Mouse (Mus musculus): ENCODE measurements around the gene Zgpat. TPM values are rescaled to one million over a fixed set of nuclear protein-coding genes. Genes with fewer than 3 reads are reported as not detected.

Zgpat gene
- polyA plus RNA-seq (2015; fragmentation: Illumina TruSeq; extraction: RNeasy Lipid Tissue Mini Kit (QIAGEN cat#74804); ENCODE audit: insufficient read depth, low read depth, low replicate concordance) = 10.8 TPM

DNA sequence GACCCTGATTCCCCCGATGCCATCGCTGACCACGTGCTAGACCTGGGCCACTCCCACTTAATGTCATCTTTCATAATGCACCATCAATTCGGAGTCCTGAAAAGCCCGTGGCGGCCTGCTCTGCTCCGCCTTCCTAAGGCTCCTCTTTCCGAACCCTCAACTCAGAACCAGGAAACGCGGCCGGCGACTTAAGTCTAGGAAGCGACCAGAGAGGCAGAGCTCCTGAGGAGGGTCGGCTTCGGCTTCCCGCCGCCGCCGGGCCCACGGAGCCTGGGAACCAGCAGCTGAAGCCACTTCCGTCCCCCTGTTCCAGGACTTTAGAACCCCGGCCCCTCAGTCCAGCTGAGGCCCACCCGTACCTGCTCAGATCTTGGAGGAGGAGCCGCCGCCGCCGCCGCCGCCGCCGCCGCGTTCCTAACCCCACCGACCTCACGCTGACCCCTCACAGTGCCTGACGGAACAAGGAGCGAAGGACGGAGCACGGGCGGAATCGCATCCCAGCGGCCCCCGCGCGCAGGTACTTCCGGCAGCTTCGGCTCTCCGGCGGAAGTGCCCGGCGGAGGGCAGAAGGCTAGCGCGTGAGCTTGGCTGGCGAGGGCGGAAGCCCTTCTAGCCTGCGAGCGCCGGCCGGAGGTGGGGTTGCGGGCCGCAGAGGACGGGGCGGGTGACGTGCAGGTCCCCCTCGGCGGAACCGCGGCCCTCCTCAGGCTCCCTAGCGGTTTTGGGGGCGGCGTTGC is at the start of gene Zgpat, which contains the start of gene Arfrp1:
Gene Zgpat (plus strand): TSS at position 69 of the 737 bp plus-strand sequence.
Gene Arfrp1 (minus strand): TSS at position 545 of the 737 bp plus-strand sequence.

GRCm38 (mm10) chr2:181319248-181320102 is 45.3 kb upstream of the Zgpat start, which contains the start of gene Rtel1:
TSS of gene Rtel1 (plus strand) at chr2:181319739.

DNA sequence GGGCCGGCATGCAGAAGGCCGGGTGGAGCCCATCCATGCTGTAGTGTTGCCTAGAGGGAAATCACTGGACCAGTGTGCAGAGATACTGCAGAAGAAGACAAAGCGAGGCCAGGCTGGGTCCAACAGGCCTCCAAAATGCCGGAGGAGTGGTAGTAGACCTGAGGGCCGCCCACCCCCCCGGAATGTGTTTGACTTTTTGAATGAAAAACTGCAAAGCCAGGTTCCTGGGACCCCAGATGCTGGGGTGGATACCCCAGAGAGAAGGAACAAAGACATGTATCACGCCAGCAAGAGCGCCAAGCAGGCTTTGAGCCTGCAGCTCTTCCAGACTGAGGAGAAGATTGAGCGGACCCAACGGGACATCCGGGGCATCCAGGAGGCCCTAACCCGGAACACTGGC is 15.1 kb downstream of the Zgpat start, which contains the start of gene Lime1:
Gene Lime1 (plus strand): TSS at position 301 of the 400 bp plus-strand sequence.

Other genes starting within 250 kb of the Zgpat start
- 0.20 TPM for gene Kcnq2, start 229.6 kb upstream of the Zgpat start, polyA plus RNA-seq (2015; fragmentation: Illumina TruSeq; extraction: RNeasy Lipid Tissue Mini Kit (QIAGEN cat#74804); ENCODE audit: insufficient read depth, low read depth, low replicate concordance)
- gene Eef1a2, start 207.9 kb upstream of the Zgpat start, polyA plus RNA-seq (2015; fragmentation: Illumina TruSeq; extraction: RNeasy Lipid Tissue Mini Kit (QIAGEN cat#74804); ENCODE audit: insufficient read depth, low read depth, low replicate concordance) = 1.8 TPM
- 43.4 TPM for gene Ppdpf, start 177.7 kb upstream of the Zgpat start, polyA plus RNA-seq (2015; fragmentation: Illumina TruSeq; extraction: RNeasy Lipid Tissue Mini Kit (QIAGEN cat#74804); ENCODE audit: insufficient read depth, low read depth, low replicate concordance)
- gene Ptk6, start 162.1 kb upstream of the Zgpat start, polyA plus RNA-seq (2015; fragmentation: Illumina TruSeq; extraction: RNeasy Lipid Tissue Mini Kit (QIAGEN cat#74804); ENCODE audit: insufficient read depth, low read depth, low replicate concordance) = 0.22 TPM
- gene Srms, start 151.7 kb upstream of the Zgpat start, polyA plus RNA-seq (2015; fragmentation: Illumina TruSeq; extraction: RNeasy Lipid Tissue Mini Kit (QIAGEN cat#74804); ENCODE audit: insufficient read depth, low read depth, low replicate concordance) = not detected
- gene Fndc11, start 144.9 kb upstream of the Zgpat start, polyA plus RNA-seq (2015; fragmentation: Illumina TruSeq; extraction: RNeasy Lipid Tissue Mini Kit (QIAGEN cat#74804); ENCODE audit: insufficient read depth, low read depth, low replicate concordance) = not detected
- gene Helz2, start 122.9 kb upstream of the Zgpat start, polyA plus RNA-seq (2015; fragmentation: Illumina TruSeq; extraction: RNeasy Lipid Tissue Mini Kit (QIAGEN cat#74804); ENCODE audit: insufficient read depth, low read depth, low replicate concordance) = 6.5 TPM
- 11.1 TPM for gene Gmeb2, start 76.9 kb upstream of the Zgpat start, polyA plus RNA-seq (2015; fragmentation: Illumina TruSeq; extraction: RNeasy Lipid Tissue Mini Kit (QIAGEN cat#74804); ENCODE audit: insufficient read depth, low read depth, low replicate concordance)
- 2.3 TPM for gene Stmn3, start 50.4 kb upstream of the Zgpat start, polyA plus RNA-seq (2015; fragmentation: Illumina TruSeq; extraction: RNeasy Lipid Tissue Mini Kit (QIAGEN cat#74804); ENCODE audit: insufficient read depth, low read depth, low replicate concordance)
- gene Rtel1, start 45.2 kb upstream of the Zgpat start, polyA plus RNA-seq (2015; fragmentation: Illumina TruSeq; extraction: RNeasy Lipid Tissue Mini Kit (QIAGEN cat#74804); ENCODE audit: insufficient read depth, low read depth, low replicate concordance) = 12.2 TPM
- 23.0 TPM for gene Arfrp1, start 476 bp downstream of the Zgpat start, polyA plus RNA-seq (2015; fragmentation: Illumina TruSeq; extraction: RNeasy Lipid Tissue Mini Kit (QIAGEN cat#74804); ENCODE audit: insufficient read depth, low read depth, low replicate concordance)
- 31.4 TPM for gene Lime1, start 15.2 kb downstream of the Zgpat start, polyA plus RNA-seq (2015; fragmentation: Illumina TruSeq; extraction: RNeasy Lipid Tissue Mini Kit (QIAGEN cat#74804); ENCODE audit: insufficient read depth, low read depth, low replicate concordance)
- gene Zbtb46, start 94.5 kb downstream of the Zgpat start, polyA plus RNA-seq (2015; fragmentation: Illumina TruSeq; extraction: RNeasy Lipid Tissue Mini Kit (QIAGEN cat#74804); ENCODE audit: insufficient read depth, low read depth, low replicate concordance) = 5.8 TPM
- not detected for gene Abhd16b, start 128.3 kb downstream of the Zgpat start, polyA plus RNA-seq (2015; fragmentation: Illumina TruSeq; extraction: RNeasy Lipid Tissue Mini Kit (QIAGEN cat#74804); ENCODE audit: insufficient read depth, low read depth, low replicate concordance)
- 18.3 TPM for gene Tpd52l2, start 132.2 kb downstream of the Zgpat start, polyA plus RNA-seq (2015; fragmentation: Illumina TruSeq; extraction: RNeasy Lipid Tissue Mini Kit (QIAGEN cat#74804); ENCODE audit: insufficient read depth, low read depth, low replicate concordance)
- 9.5 TPM for gene Dnajc5, start 155.6 kb downstream of the Zgpat start, polyA plus RNA-seq (2015; fragmentation: Illumina TruSeq; extraction: RNeasy Lipid Tissue Mini Kit (QIAGEN cat#74804); ENCODE audit: insufficient read depth, low read depth, low replicate concordance)
- 29.9 TPM for gene Uckl1, start 220.0 kb downstream of the Zgpat start, polyA plus RNA-seq (2015; fragmentation: Illumina TruSeq; extraction: RNeasy Lipid Tissue Mini Kit (QIAGEN cat#74804); ENCODE audit: insufficient read depth, low read depth, low replicate concordance)
- gene Prpf6, start 226.9 kb downstream of the Zgpat start, polyA plus RNA-seq (2015; fragmentation: Illumina TruSeq; extraction: RNeasy Lipid Tissue Mini Kit (QIAGEN cat#74804); ENCODE audit: insufficient read depth, low read depth, low replicate concordance) = 10.1 TPM
- gene Zfp512b, start 227.9 kb downstream of the Zgpat start, polyA plus RNA-seq (2015; fragmentation: Illumina TruSeq; extraction: RNeasy Lipid Tissue Mini Kit (QIAGEN cat#74804); ENCODE audit: insufficient read depth, low read depth, low replicate concordance) = 8.9 TPM
- 6.7 TPM for gene Samd10, start 234.3 kb downstream of the Zgpat start, polyA plus RNA-seq (2015; fragmentation: Illumina TruSeq; extraction: RNeasy Lipid Tissue Mini Kit (QIAGEN cat#74804); ENCODE audit: insufficient read depth, low read depth, low replicate concordance)